Mouse (Mus musculus): ENCODE measurements at regions not wholly inside any gene's neighbourhood (a gene's known extent, or its start where the extent isn't known, plus 50 kb on each side); places are given as distances from the start of the nearest gene placed in this dataset.

GRCm38 (mm10) chr9:23127338-23128017, 95.4 kb upstream of the Bmper start:
- DNase-seq (ENCODE audit: low spot score in 2 of 2), result no peak

- DNase-seq (ENCODE audit: low spot score in 2 of 2), result no peak
Measured at GRCm38 (mm10) chr9:23128018-23128369, 94.9 kb upstream of the Bmper start.

- DNase-seq (ENCODE audit: low spot score in 2 of 2), result no peak
Measured at GRCm38 (mm10) chr9:23134006-23134405, 88.9 kb upstream of the Bmper start.

- DNase-seq (ENCODE audit: low spot score in 2 of 2), result no peak
Measured at GRCm38 (mm10) chr9:23134421-23135118, 88.3 kb upstream of the Bmper start.

GRCm38 (mm10) chr9:23136511-23136910, 86.4 kb upstream of the Bmper start:
- DNase-seq (ENCODE audit: low spot score in 2 of 2), result no peak

- no peak for DNase-seq (ENCODE audit: low spot score in 2 of 2)
Measured at GRCm38 (mm10) chr9:23137682-23138210, 85.1 kb upstream of the Bmper start.

GRCm38 (mm10) chr9:23139580-23140162, 83.2 kb upstream of the Bmper start:
- no peak for DNase-seq (ENCODE audit: low spot score in 2 of 2)

GRCm38 (mm10) chr9:23144281-23144680, 78.6 kb upstream of the Bmper start:
- DNase-seq (ENCODE audit: low spot score in 2 of 2), result no peak

GRCm38 (mm10) chr9:23150338-23150737, 72.5 kb upstream of the Bmper start:
- DNase-seq (ENCODE audit: low spot score in 2 of 2), result no peak

- DNase-seq (ENCODE audit: low spot score in 2 of 2), result no peak
Measured at GRCm38 (mm10) chr9:23150874-23151273, 72.0 kb upstream of the Bmper start.

- DNase-seq (ENCODE audit: low spot score in 2 of 2), result no peak
Measured at GRCm38 (mm10) chr9:23151953-23152490, 70.9 kb upstream of the Bmper start.

GRCm38 (mm10) chr9:23156820-23157570, 65.9 kb upstream of the Bmper start:
- DNase-seq (ENCODE audit: low spot score in 2 of 2), result no peak

GRCm38 (mm10) chr9:23158499-23158898, 64.4 kb upstream of the Bmper start:
- no peak for DNase-seq (ENCODE audit: low spot score in 2 of 2)

GRCm38 (mm10) chr9:23161346-23161745, 61.5 kb upstream of the Bmper start:
- no peak for DNase-seq (ENCODE audit: low spot score in 2 of 2)

GRCm38 (mm10) chr9:23167056-23167591, 55.8 kb upstream of the Bmper start:
- no peak for DNase-seq (ENCODE audit: low spot score in 2 of 2)

- DNase-seq (ENCODE audit: low spot score in 2 of 2), result no peak
Measured at GRCm38 (mm10) chr9:23167716-23168115, 55.2 kb upstream of the Bmper start.

GRCm38 (mm10) chr9:23168149-23168548, 54.7 kb upstream of the Bmper start:
- no peak for DNase-seq (ENCODE audit: low spot score in 2 of 2)

- no peak for DNase-seq (ENCODE audit: low spot score in 2 of 2)
Measured at GRCm38 (mm10) chr9:23171361-23171760, 51.5 kb upstream of the Bmper start.

Measured in thymus, postnatal 10 days (tissue).